Mouse (Mus musculus): ENCODE data around the gene Muc3.
"Not testable (repeated sequence)": the region's sequence is repeated elsewhere in the genome, so short reads cannot be mapped to it uniquely, and the experiment has no call there.

Muc3 gene

GRCm38 (mm10) chr5:137149272-137149882, at the start of gene Muc3:
Muc3 (minus strand) TSS chr5:137149322.
- in situ Hi-C loops (cut with MboI, MseI), result not testable (repeated sequence)

- in situ Hi-C loops (cut with MboI, MseI), result no loop called here
These were observed 45.5 kb upstream of the Muc3 start for GRCm38 (mm10) chr5:137194488-137195120.

GRCm38 (mm10) chr5:137193279-137193952, 44.3 kb upstream of the Muc3 start:
- in situ Hi-C loops (cut with MboI, MseI), result no loop called here

- in situ Hi-C loops (cut with MboI, MseI), result loop anchor here (5.0 kb wide), 1 partner anchor 177 kb away; no protein-coding TSS in a partner anchor
These were observed 40.2 kb upstream of the Muc3 start for GRCm38 (mm10) chr5:137189326-137189725.

- in situ Hi-C loops (cut with MboI, MseI), result loop anchor here (5.0 kb wide), 1 partner anchor 173 kb away; no protein-coding TSS in a partner anchor
These were observed 36.2 kb upstream of the Muc3 start for GRCm38 (mm10) chr5:137185362-137185761.

- in situ Hi-C loops (cut with MboI, MseI), result no loop called here
These were observed 30.7 kb upstream of the Muc3 start for GRCm38 (mm10) chr5:137179646-137180374.

- in situ Hi-C loops (cut with MboI, MseI), result loop anchor here (25.0 kb wide), 1 partner anchor 1163 kb away; the partner anchor contains the start of gene Pvrig
These were observed 24.8 kb upstream of the Muc3 start for GRCm38 (mm10) chr5:137173967-137174366.

GRCm38 (mm10) chr5:137172591-137172990, 23.5 kb upstream of the Muc3 start:
- in situ Hi-C loops (cut with MboI, MseI), result loop anchor here (25.0 kb wide), 1 partner anchor 1165 kb away; the partner anchor contains the start of gene Pvrig

GRCm38 (mm10) chr5:137171478-137171877, 22.4 kb upstream of the Muc3 start:
- in situ Hi-C loops (cut with MboI, MseI), result loop anchor here (25.0 kb wide), 1 partner anchor 1166 kb away; the partner anchor contains the start of gene Pvrig

GRCm38 (mm10) chr5:137170836-137171380, 21.8 kb upstream of the Muc3 start:
- in situ Hi-C loops (cut with MboI, MseI), result loop anchor here (25.0 kb wide), 1 partner anchor 1166 kb away; the partner anchor contains the start of gene Pvrig

- in situ Hi-C loops (cut with MboI, MseI), result loop anchor here (25.0 kb wide), 1 partner anchor 1170 kb away; the partner anchor contains the start of gene Pvrig
These were observed 18.4 kb upstream of the Muc3 start for GRCm38 (mm10) chr5:137167539-137167938.

GRCm38 (mm10) chr5:137166012-137166411, 16.9 kb upstream of the Muc3 start:
- in situ Hi-C loops (cut with MboI, MseI), result loop anchor here (25.0 kb wide), 1 partner anchor 1171 kb away; the partner anchor contains the start of gene Pvrig

- in situ Hi-C loops (cut with MboI, MseI), result loop anchor here (25.0 kb wide), 1 partner anchor 1175 kb away; the partner anchor contains the start of gene Pvrig
These were observed 12.7 kb upstream of the Muc3 start for GRCm38 (mm10) chr5:137161853-137162252.

- in situ Hi-C loops (cut with MboI, MseI), result loop anchor here (5.0 to 25.0 kb wide), 2 partner anchors 123 to 1178 kb away; partner anchors contain the start of gene Pvrig
These were observed 10.3 kb upstream of the Muc3 start for GRCm38 (mm10) chr5:137159461-137159860.

- in situ Hi-C loops (cut with MboI, MseI), result loop anchor here (25.0 kb wide), 1 partner anchor 1184 kb away; the partner anchor contains the start of gene Pvrig
These were observed 4.2 kb upstream of the Muc3 start for GRCm38 (mm10) chr5:137153289-137153688.

- in situ Hi-C loops (cut with MboI, MseI), result loop anchor here (25.0 kb wide), 1 partner anchor 1185 kb away; the partner anchor contains the start of gene Pvrig
These were observed 3.5 kb upstream of the Muc3 start for GRCm38 (mm10) chr5:137152623-137153022.

GRCm38 (mm10) chr5:137140836-137141235, 8.3 kb downstream of the Muc3 start:
- in situ Hi-C loops (cut with MboI, MseI), result no loop called here

GRCm38 (mm10) chr5:137138977-137139376, 10.1 kb downstream of the Muc3 start:
- in situ Hi-C loops (cut with MboI, MseI), result no loop called here

GRCm38 (mm10) chr5:137134959-137135358, 14.2 kb downstream of the Muc3 start:
- in situ Hi-C loops (cut with MboI, MseI), result no loop called here

- in situ Hi-C loops (cut with MboI, MseI), result no loop called here
These were observed 17.6 kb downstream of the Muc3 start for GRCm38 (mm10) chr5:137131490-137131889.

- in situ Hi-C loops (cut with MboI, MseI), result no loop called here
These were observed 19.8 kb downstream of the Muc3 start for GRCm38 (mm10) chr5:137129281-137129680.

Data from T-helper 2 cell (primary cell).